Mouse (Mus musculus): ENCODE results near the gene Rara. TPM values are rescaled to one million over a fixed set of nuclear protein-coding genes. Genes with fewer than 3 reads are reported as not detected.
A peak's percentile ranks its signal among the peaks of the same experiment; 100 is the strongest.

Gene Rara
- total and polyA plus RNA-seq, 3 experiments: 12.1 to 13.7 TPM; not detected in 1

GRCm38 (mm10) chr11:99006788-99007187 lies 79.2 kb downstream of the Rara start:
- Histone ChIP-seq H3K79me2 (ENCODE audit: control insufficient read depth, insufficient read depth, low read length, poor library complexity) (peaks cover 1% of the 10 kb centered on the region; the same call in 1 of the 2 replicates), H3K36me3 (ENCODE audit: control insufficient read depth in 1 of 2, insufficient read depth in 2 of 2, low read length in 2 of 2) (peaks cover 22 to 89% of the 10 kb centered on the region in 2 experiments), H3K9me3 (replicated peaks; ENCODE audit: insufficient read depth, low read length) (no peaks in the 10 kb centered on the region), H3K4me1 (ENCODE audit: control insufficient read depth in 1 of 2, insufficient read depth in 2 of 2, low read length in 2 of 2) (peaks cover 0 to 5% of the 10 kb centered on the region in 2 experiments; a peak in 2 of 4 replicates), H3K9ac (ENCODE audit: control insufficient read depth, low read depth, low read length, poor library complexity, severe bottlenecking) (no peak overlapping the region), H3K27me3 (ENCODE audit: control insufficient read depth in 1 of 2, insufficient read depth in 2 of 2, low read length in 2 of 2) (no peaks in the 10 kb centered on the region), H3K4me3 (ENCODE audit: control insufficient read depth in 1 of 2, insufficient read depth in 1 of 2, low read depth in 2 of 2, low read length in 2 of 2) (no peak overlapping the region), H3K27ac (ENCODE audit: control insufficient read depth, low read depth, low read length) (no peak overlapping the region)
- no peak for DNase-seq (ENCODE audit: low read depth, low spot score)
- TF ChIP-seq ETS1 (IDR thresholded peaks at IDR 0.05; ENCODE audit: low read depth, low read length): no peak
- 0 out of 4 replicates have a peak, but pooled peaks of 1 of the 2 experiments have one; percentile 16 for TF ChIP-seq POLR2A (IDR thresholded peaks at IDR 0.05; ENCODE audit: control insufficient read depth in 1 of 2, insufficient read depth in 1 of 2, low read depth in 1 of 2, low read length in 2 of 2, poor library complexity in 1 of 2)
- TF ChIP-seq ZMIZ1 (IDR thresholded peaks at IDR 0.05; ENCODE audit: low read depth, low read length): no peak
- no peak for TF ChIP-seq POLR2AphosphoS2 (IDR thresholded peaks at IDR 0.05; ENCODE audit: low read length)
- TF ChIP-seq POLR2AphosphoS5 (IDR thresholded peaks at IDR 0.05; ENCODE audit: borderline replicate concordance, low read depth, low read length): no peak

- peaks cover 2 to 7% of the 10 kb centered on the region in 2 experiments; a peak in 2 of 4 replicates for H3K4me1 ChIP-seq (ENCODE audit: control insufficient read depth in 1 of 2, insufficient read depth in 2 of 2, low read length in 2 of 2)
- no peaks in the 10 kb centered on the region for H3K9me3 ChIP-seq (replicated peaks; ENCODE audit: insufficient read depth, low read length)
- H3K4me3 ChIP-seq (ENCODE audit: control insufficient read depth in 1 of 2, insufficient read depth in 1 of 2, low read depth in 2 of 2, low read length in 2 of 2): no peak overlapping the region
- H3K79me2 ChIP-seq (ENCODE audit: control insufficient read depth, insufficient read depth, low read length, poor library complexity): peaks cover 10% of the 10 kb centered on the region; the same call in 1 of the 2 replicates
- H3K36me3 ChIP-seq (ENCODE audit: control insufficient read depth in 1 of 2, insufficient read depth in 2 of 2, low read length in 2 of 2): peaks cover 50 to 88% of the 10 kb centered on the region in 2 experiments
- no peak overlapping the region for H3K9ac ChIP-seq (ENCODE audit: control insufficient read depth, low read depth, low read length, poor library complexity, severe bottlenecking)
- no peaks in the 10 kb centered on the region for H3K27me3 ChIP-seq (ENCODE audit: control insufficient read depth in 1 of 2, insufficient read depth in 2 of 2, low read length in 2 of 2)
- peak; percentile 54 for DNase-seq (ENCODE audit: low read depth, low spot score)
- no peak overlapping the region for H3K27ac ChIP-seq (ENCODE audit: control insufficient read depth, low read depth, low read length)
- TF ChIP-seq NRF1 (IDR thresholded peaks at IDR 0.05; ENCODE audit: insufficient read depth, low read depth, low read length, poor library complexity, severe bottlenecking): no peak
- no peak for TF ChIP-seq TAL1 (IDR thresholded peaks at IDR 0.05; ENCODE audit: low read length)
- TF ChIP-seq CHD2 (IDR thresholded peaks at IDR 0.05; ENCODE audit: low read length): no peak
- no peak for TF ChIP-seq KAT2A (conservative IDR thresholded peaks at IDR 0.05; ENCODE audit: low read depth, low read length)
- peak; percentile 60; the same call in 1 of the 2 replicates for TF ChIP-seq USF1 (IDR thresholded peaks at IDR 0.05; ENCODE audit: low read depth, low read length)
- TF ChIP-seq JUND (IDR thresholded peaks at IDR 0.05; ENCODE audit: low read depth, low read length): peak; percentile 57; the same call in 1 of the 2 replicates
- TF ChIP-seq ZC3H11A (IDR thresholded peaks at IDR 0.05; ENCODE audit: low read depth, low read length): no peak
- no peak for TF ChIP-seq MYC (IDR thresholded peaks at IDR 0.05; ENCODE audit: low read depth, low read length)
- no peak for TF ChIP-seq ELF1 (IDR thresholded peaks at IDR 0.05; ENCODE audit: low read depth, low read length)
- TF ChIP-seq GATA1 (IDR thresholded peaks at IDR 0.05; ENCODE audit: low read depth, low read length): peak; percentile 88
- TF ChIP-seq POLR2AphosphoS2 (IDR thresholded peaks at IDR 0.05; ENCODE audit: low read length): 0 out of 2 replicates have a peak, but pooled peaks have one; percentile 7
- TF ChIP-seq NELFE (IDR thresholded peaks at IDR 0.05; ENCODE audit: low read depth, low read length): no peak
- TF ChIP-seq MAFK (IDR thresholded peaks at IDR 0.05; ENCODE audit: borderline replicate concordance, low read depth, low read length): no peak
- no peak for TF ChIP-seq MAX (IDR thresholded peaks at IDR 0.05; ENCODE audit: low read length)
- TF ChIP-seq MYB (IDR thresholded peaks at IDR 0.05; ENCODE audit: low read depth, low read length): no peak
- TF ChIP-seq ZKSCAN1 (IDR thresholded peaks at IDR 0.05; ENCODE audit: low read depth, low read length): no peak
- peak; percentile 80 for TF ChIP-seq SIN3A (IDR thresholded peaks at IDR 0.05; ENCODE audit: low read length)
- no peak for TF ChIP-seq BHLHE40 (IDR thresholded peaks at IDR 0.05; ENCODE audit: borderline replicate concordance, low read depth, low read length)
- TF ChIP-seq USF2 (IDR thresholded peaks at IDR 0.05; ENCODE audit: borderline replicate concordance in 1 of 2, insufficient read depth in 1 of 2, low read depth in 1 of 2, low read length in 2 of 2): no peak
- TF ChIP-seq HCFC1 (IDR thresholded peaks at IDR 0.05; ENCODE audit: low read depth, low read length): no peak
- TF ChIP-seq MXI1 (IDR thresholded peaks at IDR 0.05; ENCODE audit: low read depth, low read length): no peak
- peak; percentile 96 for TF ChIP-seq ETS1 (IDR thresholded peaks at IDR 0.05; ENCODE audit: low read depth, low read length)
- TF ChIP-seq TCF12 (IDR thresholded peaks at IDR 0.05; ENCODE audit: low read depth, low read length): peak; percentile 80
- peak; percentile 51; the same call in 1 of the 2 replicates for TF ChIP-seq RCOR1 (IDR thresholded peaks at IDR 0.05; ENCODE audit: low read depth, low read length)
- no peak for TF ChIP-seq TBP (IDR thresholded peaks at IDR 0.05; ENCODE audit: low read depth, low read length)
- no peak for TF ChIP-seq SMC3 (IDR thresholded peaks at IDR 0.05; ENCODE audit: low read depth, low read length)
- no peak for TF ChIP-seq CTCF (IDR thresholded peaks at IDR 0.05 in 2 of 3, conservative IDR thresholded peaks at IDR 0.05 in 1 of 3; ENCODE audit: control insufficient read depth in 1 of 3, insufficient read depth in 1 of 3, low read depth in 2 of 3, low read length in 3 of 3, poor library complexity in 1 of 3, severe bottlenecking in 1 of 3)
- no peak for TF ChIP-seq ZMIZ1 (IDR thresholded peaks at IDR 0.05; ENCODE audit: low read depth, low read length)
- TF ChIP-seq GABPA (IDR thresholded peaks at IDR 0.05; ENCODE audit: low read depth, low read length): no peak
- TF ChIP-seq CHD1 (IDR thresholded peaks at IDR 0.05; ENCODE audit: low read depth, low read length): no peak
These were observed 82.5 kb downstream of the Rara start for GRCm38 (mm10) chr11:99010124-99010523.
